Mouse (Mus musculus): Measurements from ENCODE around the gene Vmn1r214. TPM values are rescaled to one million over a fixed set of nuclear protein-coding genes. Genes with fewer than 3 reads are reported as not detected.

The Vmn1r214 gene
- polyA plus RNA-seq, 1 experiment: not detected

DNA sequence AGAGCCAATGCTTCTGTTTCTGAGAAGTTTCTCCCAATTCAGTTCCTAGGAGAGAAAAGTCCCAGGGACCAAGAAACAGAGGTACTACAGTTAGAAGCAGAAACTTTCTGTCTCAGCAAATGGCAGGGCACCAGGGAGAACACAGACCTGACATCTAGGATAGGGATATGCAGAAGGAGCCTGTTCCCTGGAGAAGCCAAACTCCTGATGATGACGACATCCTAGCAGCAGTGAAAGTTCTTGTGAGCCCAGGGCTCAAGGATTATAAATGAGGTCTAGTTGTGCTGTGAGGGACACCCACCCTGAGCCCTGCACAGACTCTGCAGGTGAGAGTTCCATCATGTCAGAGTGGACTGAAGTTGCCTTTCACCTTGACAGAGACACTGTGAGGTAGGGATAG is 37.5 kb downstream of the Vmn1r214 start, which contains the start of gene Vmn1r215:
TSS of gene Vmn1r215 (plus strand) at position 301 of the 400 bp plus-strand sequence.
- no peak for DNase-seq
- Histone ChIP-seq H3K27ac (ENCODE audit: insufficient read depth, low read length) (no peak within 1 kb of the TSS), H3K4me3 (replicated peaks; ENCODE audit: insufficient read depth, low read depth, low read length) (no peak within 1 kb of the TSS), H3K27me3 (ENCODE audit: control insufficient read depth, insufficient read depth, low read length) (no peaks in the 10 kb centered on the region), H3K4me1 (ENCODE audit: control insufficient read depth, insufficient read depth, low read length) (no peaks in the 10 kb centered on the region)
- WGBS: 84% methylated on average over 1 of the region's 1 CpGs
- no peak for TF ChIP-seq POLR2A (IDR thresholded peaks at IDR 0.05; ENCODE audit: borderline replicate concordance, insufficient read depth, low read length)
- TF ChIP-seq CTCF (IDR thresholded peaks at IDR 0.05; ENCODE audit: borderline replicate concordance, insufficient read depth, low read depth, low read length): no peak

- Histone ChIP-seq H3K4me1 (ENCODE audit: control insufficient read depth, insufficient read depth, low read length) (no peaks in the 10 kb centered on the region), H3K27ac (ENCODE audit: insufficient read depth, low read length) (no peak overlapping the region), H3K27me3 (ENCODE audit: control insufficient read depth, insufficient read depth, low read length) (no peaks in the 10 kb centered on the region), H3K4me3 (replicated peaks; ENCODE audit: insufficient read depth, low read depth, low read length) (no peak overlapping the region)
- WGBS: 90% methylated on average over 2 of the region's 2 CpGs
- TF ChIP-seq CTCF (IDR thresholded peaks at IDR 0.05; ENCODE audit: borderline replicate concordance, insufficient read depth, low read depth, low read length): no peak
- TF ChIP-seq POLR2A (IDR thresholded peaks at IDR 0.05; ENCODE audit: borderline replicate concordance, insufficient read depth, low read length): no peak
- DNase-seq: no peak
Measured at GRCm38 (mm10) chr13:23069312-23069711, 39.1 kb downstream of the Vmn1r214 start.

Other genes starting within 250 kb of the Vmn1r214 start
- not detected in 2 replicates for gene Vmn1r209, start 220.7 kb upstream of the Vmn1r214 start, polyA plus RNA-seq (2012; rRNA removed)
- gene Vmn1r210, start 199.1 kb upstream of the Vmn1r214 start, polyA plus RNA-seq (2012; rRNA removed): not detected in 2 replicates
- not detected in 2 replicates for gene Vmn1r211, start 172.9 kb upstream of the Vmn1r214 start, polyA plus RNA-seq (2012; rRNA removed)
- gene Vmn1r212, start 146.2 kb upstream of the Vmn1r214 start, polyA plus RNA-seq (2012; rRNA removed): not detected in 2 replicates
- not detected in 2 replicates for gene Vmn1r213, start 22.8 kb upstream of the Vmn1r214 start, polyA plus RNA-seq (2012; rRNA removed)
- gene Vmn1r215, start 37.6 kb downstream of the Vmn1r214 start, polyA plus RNA-seq (2012; rRNA removed): not detected in 2 replicates
- gene Vmn1r217, start 87.8 kb downstream of the Vmn1r214 start, polyA plus RNA-seq (2012; rRNA removed): not detected in 2 replicates
- not detected in 2 replicates for gene Vmn1r218, start 102.7 kb downstream of the Vmn1r214 start, polyA plus RNA-seq (2012; rRNA removed)
- gene Vmn1r219, start 128.9 kb downstream of the Vmn1r214 start, polyA plus RNA-seq (2012; rRNA removed): not detected in 2 replicates
- gene Vmn1r220, start 157.6 kb downstream of the Vmn1r214 start, polyA plus RNA-seq (2012; rRNA removed): not detected in 2 replicates
- not detected in 2 replicates for gene Vmn1r221, start 183.7 kb downstream of the Vmn1r214 start, polyA plus RNA-seq (2012; rRNA removed)
- not detected in 2 replicates for gene Vmn1r222, start 205.5 kb downstream of the Vmn1r214 start, polyA plus RNA-seq (2012; rRNA removed)
- gene Vmn1r223, start 216.7 kb downstream of the Vmn1r214 start, polyA plus RNA-seq (2012; rRNA removed): not detected in 2 replicates

All from cerebellum, adult 2 months (tissue).